Mouse (Mus musculus) large intestine, adult 2 months (tissue): ENCODE measurements at regions not wholly inside any gene's neighbourhood (a gene's known extent, or its start where the extent isn't known, plus 50 kb on each side); places are given as distances from the start of the nearest gene placed in this dataset.

Experiments
- DNase-seq: peaks from one replicate; pipeline ENCODE4 v3.0.0-alpha.2; 2012; ENCODE audit warnings: low read depth, low spot score
- WGBS: fragments of 180-500 bp; shearing (Covaris S2); methylation state at CpG from one replicate; pipeline ENCODE4 v1.1.7; 2018; 5-methylcytosine and 5-hydroxymethylcytosine counted together

GRCm38 (mm10) chr12:11518379-11518778 lies 62.5 kb downstream of the Rad51ap2 start:
- DNase-seq: no peak
- 57% methylated on average over 2 of the region's 2 CpGs for WGBS

DNA sequence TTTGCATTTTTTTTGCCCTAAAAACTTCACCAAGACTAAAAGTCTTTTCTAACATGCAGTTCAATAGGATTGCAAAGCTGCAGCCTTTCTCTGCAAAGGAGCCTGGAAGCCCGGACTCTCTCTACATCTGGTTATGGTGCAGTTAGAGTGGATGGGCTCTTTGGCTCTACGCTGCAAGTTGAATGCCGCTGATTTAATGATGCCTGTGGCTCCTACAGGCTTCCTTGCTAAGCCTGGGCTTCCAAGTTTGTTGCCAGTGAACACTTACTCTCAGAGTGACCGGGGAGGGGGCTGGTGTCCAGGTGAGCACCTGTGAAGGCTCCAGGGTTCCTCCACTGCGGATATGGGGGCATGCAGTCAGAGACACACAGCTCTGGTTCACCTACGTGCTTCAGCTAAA lies 107.0 kb downstream of the Rad51ap2 start:
- DNase-seq: no peak

DNA sequence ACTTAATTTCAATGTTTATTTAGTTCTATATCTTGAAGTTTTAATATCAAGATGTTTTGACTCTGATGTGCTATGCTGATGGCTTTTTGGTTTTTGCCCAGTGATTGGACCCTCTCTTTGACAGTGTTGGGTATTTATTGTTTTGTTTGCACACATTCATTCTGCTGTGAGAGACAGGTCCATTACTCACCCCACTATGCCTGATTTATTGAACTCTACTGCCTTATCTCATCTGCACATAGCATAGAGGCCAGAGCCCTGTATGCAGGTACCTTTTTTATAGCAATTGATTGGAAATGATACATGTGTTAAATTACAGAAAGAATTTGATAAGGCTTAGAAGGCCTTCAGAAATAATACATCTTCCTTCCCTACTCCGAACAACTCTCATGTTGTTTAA lies 114.3 kb downstream of the Rad51ap2 start:
- 85% methylated on average over 1 of the region's 1 CpGs for WGBS
- DNase-seq: no peak

More for the DNA sequence above, 107.0 kb downstream of the Rad51ap2 start:
- 79% methylated on average over 6 of the region's 6 CpGs for WGBS

DNA sequence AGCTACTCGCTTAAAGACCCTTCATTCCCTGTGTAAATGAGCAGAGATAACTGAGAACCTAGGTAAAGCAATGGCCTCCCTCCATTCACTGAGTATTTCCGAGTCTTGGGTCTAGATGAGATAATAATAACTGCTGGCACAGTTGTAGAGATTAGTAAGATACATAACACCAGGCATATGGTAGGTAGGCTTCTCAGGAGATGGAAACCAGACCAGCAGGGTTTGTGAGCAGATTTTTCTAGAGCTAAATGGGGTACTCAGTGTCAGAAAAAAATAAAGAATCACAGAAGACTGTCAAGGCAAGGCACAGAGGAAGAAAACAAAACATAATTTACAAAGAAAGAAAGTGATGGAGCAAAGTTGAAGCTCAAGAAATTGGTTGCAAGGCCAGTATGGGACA lies 148.1 kb downstream of the Rad51ap2 start:
- no peak for DNase-seq
- 63% methylated on average over 2 of the region's 2 CpGs for WGBS

GRCm38 (mm10) chr12:11608733-11609132 lies 152.9 kb downstream of the Rad51ap2 start:
- DNase-seq: no peak

DNA sequence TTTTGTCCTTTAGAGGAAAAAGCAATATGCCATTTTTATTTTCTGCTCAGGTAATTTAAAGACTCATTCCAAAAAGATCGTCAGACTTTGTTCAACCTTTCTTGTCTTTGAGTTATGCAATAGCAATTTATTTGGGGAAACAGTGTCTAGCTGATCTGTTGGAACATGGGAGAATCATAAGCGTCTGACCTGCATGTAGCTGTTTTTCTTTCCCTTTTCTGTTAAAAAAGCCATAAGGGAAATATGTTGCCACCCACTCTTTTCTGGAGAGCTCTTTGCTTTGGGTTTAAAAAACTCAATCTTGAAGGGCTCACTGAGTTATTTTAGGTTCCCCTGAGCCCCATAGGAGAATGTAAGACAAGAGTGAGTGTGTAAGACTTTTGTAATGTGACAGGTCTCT lies 155.8 kb downstream of the Rad51ap2 start:
- DNase-seq: no peak
- WGBS: 68% methylated on average over 2 of the region's 2 CpGs

DNA sequence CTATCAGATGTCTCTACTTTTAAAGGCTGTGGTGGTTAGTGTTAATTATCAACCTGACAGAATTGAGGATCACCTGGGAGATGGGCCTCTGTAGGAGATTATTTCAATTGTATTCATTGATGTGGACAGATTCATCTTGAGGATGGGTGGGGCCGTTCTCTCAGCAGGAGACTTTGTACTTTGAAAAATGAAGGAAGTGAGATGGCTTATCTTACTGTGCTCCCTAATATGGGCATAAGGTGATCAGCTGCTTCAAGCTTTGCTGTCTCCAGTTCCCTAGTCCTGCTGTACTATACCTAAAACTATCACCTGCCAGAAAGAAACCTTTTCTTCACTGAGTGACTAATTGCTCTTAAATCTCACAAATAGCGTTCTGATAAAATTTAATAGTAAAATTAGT lies 159.4 kb downstream of the Rad51ap2 start:
- peak; percentile 25 for DNase-seq
- WGBS: 42% methylated on average over 2 of the region's 2 CpGs

- 39% methylated on average over 1 of the region's 1 CpGs for WGBS
- peak; percentile 78 for DNase-seq
Observed at GRCm38 (mm10) chr12:11623561-11623960, 167.7 kb downstream of the Rad51ap2 start.

DNA sequence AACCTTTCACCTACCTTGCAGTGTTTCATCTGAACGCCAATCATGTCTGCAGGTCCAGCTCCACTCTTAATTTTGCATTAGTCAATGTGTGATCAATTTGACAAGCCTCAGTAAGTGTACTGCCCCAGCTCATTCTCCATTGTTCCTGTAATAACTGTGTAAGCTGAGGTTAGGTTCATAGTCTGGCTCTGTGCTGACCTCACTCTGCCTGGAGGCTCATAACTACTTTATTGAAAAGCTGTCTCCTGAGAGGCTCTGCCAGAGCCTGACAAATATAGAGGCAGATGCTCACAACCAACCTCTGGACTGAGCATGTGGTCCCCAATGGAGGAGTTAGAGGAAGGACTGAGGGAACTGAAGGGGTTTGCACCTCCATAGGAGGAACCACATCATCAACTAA lies 174.3 kb downstream of the Rad51ap2 start:
- DNase-seq: no peak
- 87% methylated on average over 1 of the region's 1 CpGs for WGBS

- DNase-seq: no peak
- WGBS: 84% methylated on average over 1 of the region's 1 CpGs
Observed at GRCm38 (mm10) chr12:11631790-11632189, 175.9 kb downstream of the Rad51ap2 start.

- no peak for DNase-seq
- 57% methylated on average over 3 of the region's 3 CpGs for WGBS
Observed at GRCm38 (mm10) chr12:11673281-11673680, 217.4 kb downstream of the Rad51ap2 start.

- WGBS: 76% methylated on average over 3 of the region's 3 CpGs
Observed at GRCm38 (mm10) chr12:11694797-11695196, 238.9 kb downstream of the Rad51ap2 start.

GRCm38 (mm10) chr12:11708879-11709602 lies 253.2 kb downstream of the Rad51ap2 start:
- DNase-seq: no peak
- 73% methylated on average over 2 of the region's 2 CpGs for WGBS

More at GRCm38 (mm10) chr12:11694797-11695196, 238.9 kb downstream of the Rad51ap2 start:
- DNase-seq: no peak

- no peak for DNase-seq
- 44% methylated on average over 4 of the region's 4 CpGs for WGBS
Observed at GRCm38 (mm10) chr12:11717633-11718032, 261.8 kb downstream of the Rad51ap2 start.

GRCm38 (mm10) chr12:11751471-11751870 lies 295.6 kb downstream of the Rad51ap2 start:
- WGBS: 75% methylated on average over 2 of the region's 2 CpGs
- DNase-seq: no peak

DNA sequence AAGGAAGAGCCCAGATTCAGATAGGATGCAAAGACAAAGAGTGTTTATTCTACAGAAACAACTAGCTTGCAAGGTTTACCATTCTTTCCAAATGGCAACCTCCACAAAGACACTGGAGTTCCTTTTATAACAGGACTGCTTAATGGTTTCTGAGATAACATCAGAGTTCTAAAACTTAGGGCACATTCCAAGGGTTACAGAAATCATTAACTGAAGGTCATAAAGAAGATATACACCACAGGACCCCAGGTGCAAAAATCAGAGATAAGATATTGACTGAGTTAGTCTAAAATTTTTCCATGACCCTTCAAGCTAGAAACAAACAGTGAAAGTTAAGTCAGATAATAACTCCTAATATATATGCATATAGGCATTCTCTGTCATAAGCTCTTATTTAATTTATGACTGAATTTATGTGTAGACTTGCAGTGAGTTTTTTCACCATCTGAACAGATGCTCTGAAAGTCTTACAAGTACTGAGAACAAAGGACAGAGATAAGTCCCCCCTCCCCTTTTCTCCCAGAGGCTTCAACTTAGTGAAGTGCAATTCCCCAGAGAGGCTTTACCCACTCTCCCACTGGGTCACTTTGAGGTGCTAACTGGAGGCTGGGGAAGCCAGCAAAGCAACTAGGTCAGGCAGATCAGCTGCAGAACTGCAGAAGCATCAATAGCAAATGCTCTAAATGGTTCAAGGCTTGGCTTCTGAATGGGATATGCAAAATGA lies 298.5 kb downstream of the Rad51ap2 start:
- no peak for DNase-seq

DNA sequence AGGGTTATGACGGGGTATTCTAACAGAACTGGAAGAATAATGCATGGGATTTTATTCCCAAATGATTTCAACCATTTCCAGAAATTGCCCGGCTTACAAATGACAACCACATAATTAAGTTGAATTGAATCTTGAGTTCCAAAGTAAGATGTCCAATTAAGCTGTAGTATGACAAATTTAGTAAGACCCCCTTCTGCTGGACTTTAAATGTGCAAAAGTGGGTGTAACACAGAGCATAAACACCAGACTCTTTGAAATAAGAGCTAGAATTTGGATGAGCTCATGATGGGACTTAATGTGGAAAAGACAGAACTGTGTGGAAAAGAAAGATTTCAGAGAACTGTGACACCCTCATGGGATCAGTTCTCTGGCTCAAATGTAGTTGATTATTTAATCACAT lies 346.4 kb downstream of the Rad51ap2 start:
- WGBS: 86% methylated on average over 2 of the region's 2 CpGs
- no peak for DNase-seq

DNA sequence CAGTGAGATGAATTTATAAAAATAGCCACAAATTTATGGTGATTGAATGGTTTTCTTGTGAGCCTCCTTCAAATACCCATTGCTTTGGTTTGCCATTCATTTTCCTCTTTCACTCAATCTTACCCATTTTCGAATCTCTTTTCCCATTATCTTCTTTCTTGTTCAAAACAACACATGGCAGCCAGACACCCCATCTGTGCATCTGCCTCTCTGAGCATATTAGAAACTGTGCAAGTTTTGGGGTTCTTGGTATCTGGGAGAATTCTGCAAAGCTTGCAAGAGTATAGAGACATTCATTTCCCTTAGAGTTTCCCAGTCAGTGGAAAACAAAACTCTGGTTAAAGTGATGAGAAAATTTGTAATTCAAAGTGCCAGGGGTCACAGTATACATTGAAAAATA lies 347.3 kb downstream of the Rad51ap2 start:
- DNase-seq: no peak
- WGBS: 56% methylated on average over 1 of the region's 1 CpGs

GRCm38 (mm10) chr12:11829701-11830100 lies 373.8 kb downstream of the Rad51ap2 start:
- DNase-seq: no peak

DNA sequence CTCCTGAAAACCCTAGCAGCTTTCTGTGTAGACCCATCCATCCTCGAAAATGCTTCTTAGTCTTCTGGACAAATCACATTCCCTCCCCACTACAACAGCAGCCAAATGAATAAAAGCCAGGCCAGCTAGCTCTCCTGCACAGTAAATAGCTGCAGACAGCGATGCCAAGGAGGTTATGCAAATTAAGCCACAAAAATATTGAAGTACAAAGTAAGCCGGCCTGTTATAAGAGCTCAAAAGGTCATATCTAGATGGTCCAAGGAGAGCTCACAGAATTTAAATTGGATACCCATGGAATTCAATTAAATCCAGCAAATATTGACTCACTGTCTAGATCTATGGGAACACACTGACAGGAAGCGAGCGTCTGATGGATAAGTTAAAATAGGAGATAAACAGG lies 375.4 kb downstream of the Rad51ap2 start:
- WGBS: 48% methylated on average over 5 of the region's 5 CpGs
- DNase-seq: no peak

GRCm38 (mm10) chr12:11837819-11838472 lies 382.1 kb downstream of the Rad51ap2 start:
- WGBS: 45% methylated on average over 3 of the region's 3 CpGs
- no peak for DNase-seq
